17 mouse cellular contexts compared by ENCODE assay signal in genomic region chr13:5666235-5667007, GRCm38 (mm10).
A peak's percentile ranks its signal among the peaks of the same experiment; 100 is the strongest.
DNase-seq lines count a peak whose midpoint lies in the region; ATAC-seq lines count a peak whose summit lies in the region.
"Had no signal": no experiment of that assay in that cellular context is flagged by ENCODE, and none has a peak within 500 bp of the region (broad histone marks: within the 10 kb centered on the region; RNA-seq: fewer than 3 reads in every experiment).

No protein-coding gene starts in this region.

- ATAC-seq in activated CD4-positive, CD25-positive, alpha-beta regulatory T cell, adult 4 months, result peak; percentile 79
- ATAC-seq: forebrain, embryonic 15.5 days had no signal

- intact Hi-C loops in left cerebral cortex, postnatal 25 days (cut with DNase I), result no loop called here

- DNase-seq in lung, postnatal 25 days (ENCODE audit: low spot score), result peak; percentile 8
- no peak for DNase-seq in lung, adult 18-20 months
- peak; percentile 47 for DNase-seq in CD4-positive, CD25-positive, alpha-beta regulatory T cell, adult 2 months (ENCODE audit: low read depth, low spot score)
- DNase-seq in left cerebral cortex, postnatal 25 days (ENCODE audit: low spot score in 2 of 2), result no peak
- DNase-seq in gastrocnemius, postnatal 4 days (ENCODE audit: low spot score in 2 of 2), result no peak
- no peak for DNase-seq in cerebellum, postnatal 36 days
- DNase-seq: adrenal gland, postnatal 36 days; cerebellum, adult 9-10 months; gastrocnemius, postnatal 10 days; heart, adult 18-20 months; heart, postnatal 14 days; kidney, postnatal 4 days; liver; thymus, adult 2 months; thymus, postnatal 4 days had no signal

Comparison
In these comparisons a context has a peak if more than half of its experiments do, and no peak if none do; other contexts are left out.
1. DNase-seq: peak in lung, postnatal 25 days (single experiment) and CD4-positive, CD25-positive, alpha-beta regulatory T cell, adult 2 months (single experiment); none in lung, adult 18-20 months (0 of 2), left cerebral cortex, postnatal 25 days (0 of 2), gastrocnemius, postnatal 4 days (0 of 2) and cerebellum, postnatal 36 days (0 of 2).